Mouse (Mus musculus) fibroblast of lung, adult 2 months (primary cell): ENCODE results near the gene Nfkbib.
A peak's percentile ranks its signal among the peaks of the same experiment; 100 is the strongest.

ENCODE experiments used
- DNase-seq: peaks from one replicate; pipeline ENCODE4 v3.0.0-alpha.2; 2011; ENCODE audit warnings: low read depth

The Nfkbib gene

GRCm38 (mm10) chr7:28799994-28800393 lies 32.7 kb upstream of the Nfkbib start:
- no peak for DNase-seq

GRCm38 (mm10) chr7:28796562-28796975 lies 29.3 kb upstream of the Nfkbib start:
- no peak for DNase-seq

GRCm38 (mm10) chr7:28795832-28796231 lies 28.5 kb upstream of the Nfkbib start:
- no peak for DNase-seq

GRCm38 (mm10) chr7:28794496-28794895 lies 27.2 kb upstream of the Nfkbib start:
- no peak for DNase-seq

GRCm38 (mm10) chr7:28793834-28794233 lies 26.5 kb upstream of the Nfkbib start:
- DNase-seq: no peak

- DNase-seq: no peak
These were observed 25.3 kb upstream of the Nfkbib start for GRCm38 (mm10) chr7:28792391-28793185.

GRCm38 (mm10) chr7:28791706-28792105 lies 24.4 kb upstream of the Nfkbib start:
- no peak for DNase-seq

GRCm38 (mm10) chr7:28790066-28790806 lies 22.9 kb upstream of the Nfkbib start:
- DNase-seq: no peak

GRCm38 (mm10) chr7:28789235-28789634 lies 21.9 kb upstream of the Nfkbib start:
- no peak for DNase-seq

GRCm38 (mm10) chr7:28788307-28789195 lies 21.2 kb upstream of the Nfkbib start, which contains the start of gene Rinl:
Rinl (plus strand) TSS chr7:28788969.
- DNase-seq: no peak

- no peak for DNase-seq
These were observed 20.6 kb upstream of the Nfkbib start for GRCm38 (mm10) chr7:28787884-28788283.

GRCm38 (mm10) chr7:28785161-28785560 lies 17.8 kb upstream of the Nfkbib start:
- DNase-seq: no peak

GRCm38 (mm10) chr7:28781261-28781663 lies 13.9 kb upstream of the Nfkbib start:
- DNase-seq: no peak

- DNase-seq: no peak
These were observed 13.5 kb upstream of the Nfkbib start for GRCm38 (mm10) chr7:28780857-28781256.

GRCm38 (mm10) chr7:28780067-28780658 lies 12.9 kb upstream of the Nfkbib start:
- DNase-seq: peak; percentile 66

- no peak for DNase-seq
These were observed 11.5 kb upstream of the Nfkbib start for GRCm38 (mm10) chr7:28778825-28779224.

- DNase-seq: no peak
These were observed 7.8 kb upstream of the Nfkbib start for GRCm38 (mm10) chr7:28775129-28775528.

GRCm38 (mm10) chr7:28774164-28774563 lies 6.9 kb upstream of the Nfkbib start:
- DNase-seq: no peak

- no peak for DNase-seq
These were observed 5.9 kb upstream of the Nfkbib start for GRCm38 (mm10) chr7:28773163-28773562.

GRCm38 (mm10) chr7:28771867-28772266 lies 4.6 kb upstream of the Nfkbib start:
- DNase-seq: no peak

GRCm38 (mm10) chr7:28770309-28770708 lies 3.0 kb upstream of the Nfkbib start:
- no peak for DNase-seq
